Mouse (Mus musculus) heart, adult 2 months (tissue): ENCODE data around the gene Sec31b.

Source experiments
- EP300 ChIP-seq: fragments of 200-500 bp; IDR thresholded peaks from 2 replicates; pipeline ENCODE4 v1.6.1; 2011; ENCODE audit warnings: low read depth, low read length, control low read depth; ENCODE audit not compliant: insufficient read depth
- POLR2A ChIP-seq: fragments of 200-500 bp; IDR thresholded peaks from 2 replicates; pipeline ENCODE4 v1.6.1; 2011; ENCODE audit warnings: mild to moderate bottlenecking, low read depth, low read length, control low read depth; ENCODE audit not compliant: insufficient read depth

DNA sequence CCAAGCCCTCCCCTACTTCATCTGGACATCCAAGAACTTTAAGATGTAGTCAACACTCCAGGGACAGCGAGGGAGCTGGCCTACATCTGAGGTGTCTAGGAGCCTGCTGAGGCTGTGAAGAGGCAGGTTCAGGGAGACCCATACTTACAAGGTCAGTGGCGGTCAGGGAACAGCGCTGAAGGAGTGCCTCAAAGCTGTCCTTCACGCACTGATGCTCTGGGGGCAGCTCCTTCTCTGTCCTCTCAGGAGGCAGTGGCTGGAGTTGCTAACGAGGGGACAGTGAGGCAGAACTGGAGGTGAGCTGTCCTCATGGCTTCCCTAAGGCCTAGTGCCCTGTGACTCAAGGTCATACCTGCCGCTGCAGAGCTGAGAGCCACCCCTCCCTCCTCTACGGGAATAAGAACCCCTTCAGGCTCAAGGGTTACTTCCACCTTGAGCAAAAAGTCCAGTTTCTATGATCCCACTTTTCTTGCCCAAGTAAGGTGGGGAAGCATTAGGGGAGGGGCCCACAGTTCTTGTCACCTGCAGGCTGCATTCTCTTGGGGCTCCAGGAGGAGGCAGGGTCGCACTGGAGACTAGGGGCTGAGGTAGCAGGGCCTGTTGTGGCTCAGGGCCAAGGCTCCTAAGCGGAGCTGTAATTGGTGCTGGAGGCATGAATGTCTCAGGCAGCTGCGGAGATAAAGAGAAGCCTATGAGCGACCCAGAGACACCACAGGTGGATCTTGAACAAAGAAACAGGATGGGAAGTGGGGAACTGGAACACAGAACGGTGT is 27.5 kb downstream of the Sec31b start:
- no peak for TF ChIP-seq EP300
- no peak for TF ChIP-seq POLR2A
